Comparison of ENCODE assay signal across 29 mouse cellular contexts in the genomic region with DNA sequence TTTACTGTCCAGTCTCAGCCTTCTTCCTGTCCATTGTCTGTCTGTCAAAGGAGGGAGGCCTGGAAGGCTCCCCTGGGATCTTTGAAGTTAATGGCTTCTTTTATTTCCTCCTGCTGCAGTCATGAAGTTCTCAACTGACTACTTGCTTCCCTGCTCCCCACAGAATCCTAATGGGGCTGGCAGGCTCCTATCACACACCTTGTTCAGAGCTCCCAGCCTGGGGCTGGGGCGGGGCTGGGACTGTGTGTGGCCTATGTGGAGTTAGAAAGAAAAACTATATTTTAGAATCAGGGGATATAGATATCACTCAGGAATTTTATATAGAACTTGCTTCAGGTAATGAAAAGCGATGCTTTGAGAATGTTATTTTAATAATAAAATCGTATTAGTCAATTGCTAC. TPM values are rescaled to one million over a fixed set of nuclear protein-coding genes. Genes with fewer than 3 reads are reported as not detected.
DNase-seq lines count a peak whose midpoint lies in the region; ATAC-seq and TF ChIP-seq lines count a peak whose summit lies in the region.
"Had no signal": no experiment of that assay in that cellular context is flagged by ENCODE, and none has a peak within 500 bp of the region (broad histone marks: within the 10 kb centered on the region; RNA-seq: fewer than 3 reads in every experiment).

No protein-coding gene starts in this region.

- no peaks in the 10 kb centered on the region; the same call in 1 of the 2 replicates for H3K9me3 ChIP-seq in kidney, embryonic 16.5 days (ENCODE audit: low read length)
- no peaks in the 10 kb centered on the region for H3K9me3 ChIP-seq in intestine, embryonic 15.5 days
- H3K9me3 ChIP-seq in intestine, postnatal 0 days (ENCODE audit: control insufficient read depth): no peaks in the 10 kb centered on the region
- H3K9me3 ChIP-seq: embryonic facial prominence, embryonic 13.5 days; embryonic facial prominence, embryonic 15.5 days; forebrain, embryonic 10.5 days; forebrain, embryonic 12.5 days; G1E had no signal

- peak; percentile 9 for DNase-seq in kidney, adult 11 months
- peak; percentile 44 for DNase-seq in kidney, adult 2 months
- no peak for DNase-seq in kidney, postnatal 25 days
- no peak for DNase-seq in adrenal gland, postnatal 10 days
- DNase-seq: adrenal gland, adult 8-10 months; adrenal gland, postnatal 25 days; B cell, adult 2 months; cerebellum, adult 11 months; cerebellum, adult 18-20 months; cerebellum, adult 8-10 months; cerebellum, adult 9-11 months; cerebellum, postnatal 14 days; cerebellum, postnatal 36 days; embryo, embryonic 11 days had no signal

- H3K4me2 ChIP-seq in kidney, embryonic 16.5 days (replicated peaks; ENCODE audit: low read depth, low read length): no peak overlapping the region
- H3K4me2 ChIP-seq in intestine, embryonic 15.5 days (replicated peaks): no peak overlapping the region
- H3K4me2 ChIP-seq in intestine, postnatal 0 days (replicated peaks; ENCODE audit: low read depth): no peak overlapping the region
- H3K4me2 ChIP-seq: embryonic facial prominence, embryonic 13.5 days; embryonic facial prominence, embryonic 15.5 days; forebrain, embryonic 12.5 days had no signal

- no peak overlapping the region for H3K9ac ChIP-seq in kidney, embryonic 16.5 days (replicated peaks; ENCODE audit: low read length)
- H3K9ac ChIP-seq in intestine, embryonic 15.5 days: no peak overlapping the region
- no peak overlapping the region for H3K9ac ChIP-seq in intestine, postnatal 0 days (ENCODE audit: low read depth, low read length)
- H3K9ac ChIP-seq: embryonic facial prominence, embryonic 13.5 days; embryonic facial prominence, embryonic 15.5 days; forebrain, embryonic 12.5 days had no signal

- no peak overlapping the region for H3K4me3 ChIP-seq in kidney, embryonic 16.5 days (ENCODE audit: low read length)
- H3K4me3 ChIP-seq in kidney, adult 2 months (ENCODE audit: insufficient read depth, low read depth, low read length): no peak overlapping the region
- H3K4me3 ChIP-seq in intestine, embryonic 15.5 days (replicated peaks): no peak overlapping the region
- no peak overlapping the region for H3K4me3 ChIP-seq in intestine, postnatal 0 days (ENCODE audit: low read depth, low read length)
- H3K4me3 ChIP-seq: embryonic facial prominence, embryonic 13.5 days; embryonic facial prominence, embryonic 15.5 days; erythroblast, embryonic 14.5 days; forebrain, embryonic 10.5 days; forebrain, embryonic 12.5 days had no signal

- H3K27ac ChIP-seq in kidney, embryonic 16.5 days (ENCODE audit: low read length): no peak overlapping the region
- no peak overlapping the region for H3K27ac ChIP-seq in kidney, adult 2 months (ENCODE audit: insufficient read depth, low read depth, low read length)
- no peak overlapping the region for H3K27ac ChIP-seq in intestine, embryonic 15.5 days
- no peak overlapping the region for H3K27ac ChIP-seq in intestine, postnatal 0 days (ENCODE audit: low read depth, low read length)
- H3K27ac ChIP-seq: embryonic facial prominence, embryonic 13.5 days; embryonic facial prominence, embryonic 15.5 days; forebrain, embryonic 10.5 days; forebrain, embryonic 12.5 days had no signal

- no peaks in the 10 kb centered on the region for H3K27me3 ChIP-seq in kidney, embryonic 16.5 days (ENCODE audit: insufficient read depth, low read length)
- H3K27me3 ChIP-seq in kidney, adult 2 months (replicated peaks; ENCODE audit: control insufficient read depth, insufficient read depth, low read length): no peaks in the 10 kb centered on the region
- no peaks in the 10 kb centered on the region for H3K27me3 ChIP-seq in intestine, embryonic 15.5 days (replicated peaks)
- H3K27me3 ChIP-seq in intestine, postnatal 0 days (replicated peaks; ENCODE audit: control insufficient read depth, insufficient read depth, low read length): no peaks in the 10 kb centered on the region
- H3K27me3 ChIP-seq: CH12.LX; embryonic facial prominence, embryonic 13.5 days; embryonic facial prominence, embryonic 15.5 days; Patski had no signal

- no peak for ATAC-seq in kidney, embryonic 16.5 days (ENCODE audit: low FRiP score, low TSS enrichment)
- ATAC-seq in intestine, embryonic 15.5 days: peak; percentile 53
- peak; percentile 49; the same call in 1 of the 2 replicates for ATAC-seq in intestine, postnatal 0 days
- ATAC-seq: activated CD4-positive, CD25-positive, alpha-beta regulatory T cell, adult 4 months; CD4-positive, CD25-positive, alpha-beta regulatory T cell, adult 4 months; forebrain, embryonic 14.5 days; Patski had no signal

- WGBS in kidney, embryonic 16.5 days: 77% methylated on average over 3 of the region's 3 CpGs
- WGBS in kidney, adult 2 months: 84% methylated on average over 3 of the region's 3 CpGs
- WGBS in intestine, embryonic 15.5 days: 80% methylated on average over 3 of the region's 3 CpGs
- 78% methylated on average over 3 of the region's 3 CpGs for WGBS in intestine, postnatal 0 days

- no peak for TF ChIP-seq POLR2A in kidney, adult 2 months (IDR thresholded peaks at IDR 0.05; ENCODE audit: low read depth, low read length)

- no peaks in the 10 kb centered on the region for H3K36me3 ChIP-seq in kidney, embryonic 16.5 days (ENCODE audit: insufficient read depth, low read length)
- H3K36me3 ChIP-seq in kidney, adult 2 months (ENCODE audit: control insufficient read depth, insufficient read depth, low read length): no peaks in the 10 kb centered on the region
- H3K36me3 ChIP-seq in intestine, embryonic 15.5 days: no peaks in the 10 kb centered on the region
- no peaks in the 10 kb centered on the region for H3K36me3 ChIP-seq in intestine, postnatal 0 days (ENCODE audit: control insufficient read depth, insufficient read depth)
- H3K36me3 ChIP-seq: embryonic facial prominence, embryonic 13.5 days; embryonic facial prominence, embryonic 15.5 days; forebrain, embryonic 10.5 days; forebrain, embryonic 12.5 days; G1E had no signal

- TF ChIP-seq CTCF in kidney, adult 2 months (conservative IDR thresholded peaks at IDR 0.05; ENCODE audit: insufficient read depth, insufficient read length, low read depth, low read length): no peak
- TF ChIP-seq CTCF in intestine, postnatal 0 days (IDR thresholded peaks at IDR 0.05; ENCODE audit: low read depth): no peak

- 0 out of 2 replicates have a peak, but pooled peaks cover 4% of the 10 kb centered on the region for H3K4me1 ChIP-seq in kidney, embryonic 16.5 days (ENCODE audit: insufficient read depth, low read length)
- no peaks in the 10 kb centered on the region for H3K4me1 ChIP-seq in kidney, adult 2 months (ENCODE audit: control insufficient read depth, insufficient read depth, low read length)
- H3K4me1 ChIP-seq in intestine, embryonic 15.5 days (replicated peaks): no peaks in the 10 kb centered on the region
- H3K4me1 ChIP-seq in intestine, postnatal 0 days (replicated peaks; ENCODE audit: control insufficient read depth, insufficient read depth, low read length): no peaks in the 10 kb centered on the region
- H3K4me1 ChIP-seq: embryonic facial prominence, embryonic 15.5 days; forebrain, embryonic 12.5 days had no signal

RNA-seq across cellular contexts. Expression of a gene that starts 8.1 kb away (rescaled TPM):
- 26.4 and 29.9 TPM in 2 replicates for polyA plus RNA-seq in kidney, embryonic 16.5 days (2015; fragmentation: Nextera tagmentation; extraction: Ambion mirVana)
- polyA plus RNA-seq in kidney, adult 2 months (2012; rRNA removed): 1.0 and 1.1 TPM in 2 replicates
- 15.9 and 16.6 TPM in 2 replicates for polyA plus RNA-seq in intestine, embryonic 15.5 days (2015; fragmentation: Nextera tagmentation; extraction: Ambion mirVana)
- 15.8 and 19.1 TPM in 2 replicates for polyA plus RNA-seq in intestine, postnatal 0 days (2015; fragmentation: Nextera tagmentation; extraction: Ambion mirVana)
- 1 to 10 TPM; 8.4 to 9.9 TPM for total RNA-seq in adrenal gland, postnatal 10 days (2021)
- total RNA-seq: CH12.LX had no signal
- polyA plus RNA-seq: erythroblast, embryonic 14.5 days; G1E had no signal

RNA-seq across cellular contexts. Expression of a gene that starts 46.4 kb away (rescaled TPM):
- polyA plus RNA-seq in kidney, embryonic 16.5 days (2015; fragmentation: Nextera tagmentation; extraction: Ambion mirVana): 17.8 and 20.8 TPM in 2 replicates
- 15.3 and 15.4 TPM in 2 replicates for polyA plus RNA-seq in kidney, adult 2 months (2012; rRNA removed)
- polyA plus RNA-seq in intestine, embryonic 15.5 days (2015; fragmentation: Nextera tagmentation; extraction: Ambion mirVana): 6.3 and 6.6 TPM in 2 replicates
- 9.4 and 11.9 TPM in 2 replicates for polyA plus RNA-seq in intestine, postnatal 0 days (2015; fragmentation: Nextera tagmentation; extraction: Ambion mirVana)
- total RNA-seq in adrenal gland, postnatal 10 days (2021): 10 to 100 TPM; 11.7 to 12.1 TPM
- total RNA-seq: CH12.LX; common myeloid progenitor, adult 5-6 weeks; G1E had no signal
- polyA plus RNA-seq: activated CD4-positive, CD25-positive, alpha-beta regulatory T cell, adult 4 months; CD4-positive, CD25-positive, alpha-beta regulatory T cell, adult 4 months; erythroblast, embryonic 14.5 days; G1E; Patski had no signal

Comparison
In these comparisons a context has a peak if more than half of its experiments do, and no peak if none do; other contexts are left out.
1. DNase-seq: peak in kidney, adult 11 months (single experiment) and kidney, adult 2 months (single experiment); none in kidney, postnatal 25 days (0 of 2) and adrenal gland, postnatal 10 days (single experiment).